In the genomic region with DNA sequence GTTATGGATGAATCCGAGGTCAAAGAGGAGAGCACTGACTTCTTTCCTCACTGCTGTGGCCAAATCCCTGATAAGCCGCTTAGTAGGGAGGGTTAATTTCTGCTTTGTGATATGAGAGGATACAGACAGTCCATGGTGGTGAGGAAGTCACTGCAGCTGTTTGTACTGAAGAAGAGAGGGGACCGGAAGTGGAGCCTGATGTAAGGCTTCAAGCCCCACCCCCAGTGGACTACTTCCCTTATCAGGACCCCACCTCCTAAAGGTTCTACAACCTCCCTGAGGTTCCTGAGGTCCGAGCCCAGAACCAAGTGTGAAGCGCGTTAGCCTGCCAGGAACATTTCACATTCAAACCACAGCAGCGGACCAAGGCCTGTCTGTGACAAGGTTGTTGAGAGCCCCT, we compare ENCODE assay signal across 23 mouse cellular contexts.
DNase-seq lines count a peak whose midpoint lies in the region; ATAC-seq and TF ChIP-seq lines count a peak whose summit lies in the region.
"Had no signal": no experiment of that assay in that cellular context is flagged by ENCODE, and none has a peak within 500 bp of the region (broad histone marks: within the 10 kb centered on the region; RNA-seq: fewer than 3 reads in every experiment).

No protein-coding gene starts in this region.

- no peak overlapping the region for H3K27ac ChIP-seq in lung, postnatal 0 days (ENCODE audit: low read length)
- H3K27ac ChIP-seq in cortical plate, adult 2 months (ENCODE audit: insufficient read depth, low read length) = 0 out of 2 replicates have a peak overlapping the region, but pooled peaks have one; percentile 18
- peak overlapping the region; percentile 56; the same call in 1 of the 2 replicates for H3K27ac ChIP-seq in neural tube, embryonic 15.5 days (replicated peaks)
- H3K27ac ChIP-seq in midbrain, embryonic 16.5 days (ENCODE audit: low read length) = no peak overlapping the region
- no peak overlapping the region for H3K27ac ChIP-seq in intestine, embryonic 15.5 days
- H3K27ac ChIP-seq: forebrain, embryonic 10.5 days; layer of hippocampus, adult 2 months; liver, embryonic 14.5 days; stomach, embryonic 15.5 days had no signal

- no peak overlapping the region for H3K4me2 ChIP-seq in lung, postnatal 0 days (replicated peaks; ENCODE audit: low read depth, low read length)
- no peak overlapping the region for H3K4me2 ChIP-seq in neural tube, embryonic 15.5 days
- no peak overlapping the region for H3K4me2 ChIP-seq in midbrain, embryonic 16.5 days (ENCODE audit: low read length)
- H3K4me2 ChIP-seq in intestine, embryonic 15.5 days (replicated peaks) = no peak overlapping the region
- H3K4me2 ChIP-seq: stomach, embryonic 15.5 days had no signal

- no peak for TF ChIP-seq POLR2A in cortical plate, adult 2 months (IDR thresholded peaks at IDR 0.05; ENCODE audit: extremely low read depth, insufficient read depth, low read length)

- H3K4me3 ChIP-seq in lung, postnatal 0 days (ENCODE audit: low read depth, low read length) = no peak overlapping the region
- H3K4me3 ChIP-seq in cortical plate, adult 2 months (ENCODE audit: insufficient read depth, low read length) = no peak overlapping the region
- no peak overlapping the region for H3K4me3 ChIP-seq in neural tube, embryonic 15.5 days (replicated peaks)
- H3K4me3 ChIP-seq in midbrain, embryonic 16.5 days (ENCODE audit: low read depth, low read length) = no peak overlapping the region
- no peak overlapping the region for H3K4me3 ChIP-seq in intestine, embryonic 15.5 days (replicated peaks)
- H3K4me3 ChIP-seq: forebrain, embryonic 10.5 days; layer of hippocampus, adult 2 months; stomach, embryonic 15.5 days had no signal

- H3K4me1 ChIP-seq in lung, postnatal 0 days (ENCODE audit: insufficient read depth, low read depth, low read length) = peaks cover 7% of the 10 kb centered on the region
- peaks cover 5% of the 10 kb centered on the region; the same call in 1 of the 2 replicates for H3K4me1 ChIP-seq in cortical plate, adult 2 months (ENCODE audit: control insufficient read depth, insufficient read depth, low read length)
- no peaks in the 10 kb centered on the region for H3K4me1 ChIP-seq in neural tube, embryonic 15.5 days
- H3K4me1 ChIP-seq in midbrain, embryonic 16.5 days (ENCODE audit: control insufficient read depth, insufficient read depth, low read length) = no peaks in the 10 kb centered on the region
- no peaks in the 10 kb centered on the region for H3K4me1 ChIP-seq in intestine, embryonic 15.5 days (replicated peaks)
- H3K4me1 ChIP-seq: stomach, embryonic 15.5 days had no signal

- H3K36me3 ChIP-seq in lung, postnatal 0 days (ENCODE audit: insufficient read depth, low read length) = no peaks in the 10 kb centered on the region
- no peaks in the 10 kb centered on the region for H3K36me3 ChIP-seq in neural tube, embryonic 15.5 days
- no peaks in the 10 kb centered on the region for H3K36me3 ChIP-seq in midbrain, embryonic 16.5 days (ENCODE audit: control insufficient read depth, insufficient read depth, low read length)
- H3K36me3 ChIP-seq in intestine, embryonic 15.5 days = no peaks in the 10 kb centered on the region
- H3K36me3 ChIP-seq: forebrain, embryonic 10.5 days; G1E; stomach, embryonic 15.5 days had no signal

- H3K27me3 ChIP-seq in lung, postnatal 0 days (replicated peaks; ENCODE audit: insufficient read depth, low read length) = no peaks in the 10 kb centered on the region
- no peaks in the 10 kb centered on the region for H3K27me3 ChIP-seq in neural tube, embryonic 15.5 days (replicated peaks)
- H3K27me3 ChIP-seq in midbrain, embryonic 16.5 days (ENCODE audit: control insufficient read depth, insufficient read depth, low read depth, low read length) = no peaks in the 10 kb centered on the region
- H3K27me3 ChIP-seq in intestine, embryonic 15.5 days (replicated peaks) = no peaks in the 10 kb centered on the region
- H3K27me3 ChIP-seq: stomach, embryonic 15.5 days had no signal

- H3K9me3 ChIP-seq in lung, postnatal 0 days (ENCODE audit: low read length) = no peaks in the 10 kb centered on the region
- no peaks in the 10 kb centered on the region for H3K9me3 ChIP-seq in neural tube, embryonic 15.5 days (replicated peaks)
- no peaks in the 10 kb centered on the region for H3K9me3 ChIP-seq in midbrain, embryonic 16.5 days (replicated peaks; ENCODE audit: control insufficient read depth, low read length, poor library complexity, severe bottlenecking)
- no peaks in the 10 kb centered on the region for H3K9me3 ChIP-seq in intestine, embryonic 15.5 days
- H3K9me3 ChIP-seq: forebrain, embryonic 10.5 days; stomach, embryonic 15.5 days had no signal

- no peak for TF ChIP-seq EP300 in lung, postnatal 0 days (IDR thresholded peaks at IDR 0.05)

- WGBS in lung, postnatal 0 days = 63% methylated on average over 7 of the region's 7 CpGs
- WGBS in neural tube, embryonic 15.5 days = 90% methylated on average over 7 of the region's 7 CpGs
- 94% methylated on average over 7 of the region's 7 CpGs for WGBS in midbrain, embryonic 16.5 days
- WGBS in intestine, embryonic 15.5 days = 93% methylated on average over 7 of the region's 7 CpGs

- no peak for TF ChIP-seq CTCF in lung, postnatal 0 days (IDR thresholded peaks at IDR 0.05)
- no peak for TF ChIP-seq CTCF in cortical plate, adult 2 months (IDR thresholded peaks at IDR 0.05; ENCODE audit: extremely low read depth, insufficient read depth, low read length)

- DNase-seq in lung, postnatal 0 days (ENCODE audit: low spot score) = peak; percentile 42
- no peak for DNase-seq in lung, postnatal 14 days
- peak; percentile 2 for DNase-seq in T-cell, adult 2 months (ENCODE audit: low spot score)
- no peak for DNase-seq in adrenal gland, adult (ENCODE audit: inconsistent age in 2 of 2, low spot score in 1 of 2)
- DNase-seq: adrenal gland, postnatal 36 days; cerebellum, adult 11-12 months; forebrain, postnatal 0 days; heart, adult 18-20 months; heart, postnatal 36 days; kidney, adult 2 months; kidney, postnatal 14 days; midbrain, embryonic 14.5 days; right cerebral cortex, postnatal 14 days; spleen, adult 18-20 months had no signal

- ATAC-seq in lung, postnatal 0 days = peak; percentile 20; the same call in 1 of the 2 replicates
- no peak for ATAC-seq in neural tube, embryonic 15.5 days (ENCODE audit: low FRiP score)
- no peak for ATAC-seq in midbrain, embryonic 16.5 days
- no peak for ATAC-seq in intestine, embryonic 15.5 days

- no peak overlapping the region for H3K9ac ChIP-seq in lung, postnatal 0 days (replicated peaks; ENCODE audit: low read depth)
- H3K9ac ChIP-seq in neural tube, embryonic 15.5 days (replicated peaks) = no peak overlapping the region
- H3K9ac ChIP-seq in midbrain, embryonic 16.5 days (ENCODE audit: low read depth, low read length) = no peak overlapping the region
- no peak overlapping the region for H3K9ac ChIP-seq in intestine, embryonic 15.5 days
- H3K9ac ChIP-seq: forebrain, postnatal 0 days; liver, embryonic 14.5 days; stomach, embryonic 15.5 days had no signal

Comparison
In these comparisons a context has a peak if more than half of its experiments do, and no peak if none do; other contexts are left out.
1. DNase-seq: peak in lung, postnatal 0 days (single experiment) and T-cell, adult 2 months (single experiment); none in lung, postnatal 14 days (single experiment) and adrenal gland, adult (0 of 2).
2. H3K27ac ChIP-seq: peak in cortical plate, adult 2 months (single experiment) and neural tube, embryonic 15.5 days (single experiment); none in lung, postnatal 0 days (single experiment), midbrain, embryonic 16.5 days (single experiment) and intestine, embryonic 15.5 days (single experiment).